Mouse (Mus musculus) brain, embryonic 14.5 days (tissue): ENCODE results near the gene Apom. TPM values are rescaled to one million over a fixed set of nuclear protein-coding genes. Genes with fewer than 3 reads are reported as not detected.

ENCODE experiments used
- DNase-seq: peaks from one replicate; pipeline ENCODE4 v3.0.0-alpha.2; 2011; ENCODE audit warnings: low read depth
- CTCF ChIP-seq: fragments of 200-500 bp; IDR thresholded peaks from 2 replicates; pipeline ENCODE4 v1.5.1; 2012; ENCODE audit warnings: inconsistent platforms, mild to moderate bottlenecking, moderate library complexity, borderline replicate concordance; ENCODE audit not compliant: insufficient read depth, insufficient read length; ENCODE audit errors: extremely low read depth
- POLR2A ChIP-seq: fragments of 200-500 bp; IDR thresholded peaks from 2 replicates; pipeline ENCODE4 v1.6.1; 2012; ENCODE audit warnings: mild to moderate bottlenecking, inconsistent platforms, borderline replicate concordance; ENCODE audit not compliant: poor library complexity, insufficient read depth, insufficient read length, severe bottlenecking; ENCODE audit errors: extremely low read depth
- polyA plus RNA-seq: library from polyadenylated mRNA; depleted of rRNA; stranded (reverse); fragments of >200 nt; gene quantifications from 2 replicates; pipeline ENCODE4 v1.2.3, GENCODE M21; 2012

The Apom gene
- polyA plus RNA-seq, 1 experiment, result 0.93 TPM

DNA sequence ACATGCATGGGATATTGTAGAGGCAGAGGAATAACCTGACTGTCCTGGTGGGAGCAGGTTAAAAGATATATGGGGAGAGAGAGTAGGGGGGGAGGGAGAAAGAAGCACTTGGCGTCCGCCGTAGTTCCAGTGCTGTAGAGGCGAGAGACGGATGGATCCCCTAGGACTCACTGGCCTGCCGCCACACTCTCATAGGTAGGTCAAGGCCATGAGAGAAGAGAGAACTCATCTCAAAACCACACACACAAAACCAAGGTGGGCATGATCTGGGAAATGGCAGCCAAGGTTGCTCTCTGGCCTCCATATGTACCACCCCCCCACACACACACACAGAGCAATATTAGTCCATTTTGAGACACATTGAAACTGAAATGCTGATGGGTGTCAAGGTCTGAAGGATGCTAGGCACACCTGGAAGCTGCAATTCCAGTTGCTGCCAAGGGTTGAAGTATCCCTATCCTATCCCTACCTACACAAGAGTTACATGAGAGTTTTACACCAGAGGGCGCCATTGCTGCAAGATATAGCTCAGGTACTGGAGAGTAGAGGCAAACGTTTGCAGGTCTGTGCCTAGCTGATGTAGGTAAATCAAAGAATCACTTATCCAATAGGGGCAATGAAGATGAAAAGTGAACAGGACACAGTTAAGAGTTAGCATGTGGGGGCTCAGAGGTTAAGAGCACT is 34.6 kb upstream of the Apom start:
- TF ChIP-seq POLR2A (no peak), CTCF (peak; percentile 54; the same call in 1 of the 2 replicates)
- DNase-seq, result peak; percentile 89

DNA sequence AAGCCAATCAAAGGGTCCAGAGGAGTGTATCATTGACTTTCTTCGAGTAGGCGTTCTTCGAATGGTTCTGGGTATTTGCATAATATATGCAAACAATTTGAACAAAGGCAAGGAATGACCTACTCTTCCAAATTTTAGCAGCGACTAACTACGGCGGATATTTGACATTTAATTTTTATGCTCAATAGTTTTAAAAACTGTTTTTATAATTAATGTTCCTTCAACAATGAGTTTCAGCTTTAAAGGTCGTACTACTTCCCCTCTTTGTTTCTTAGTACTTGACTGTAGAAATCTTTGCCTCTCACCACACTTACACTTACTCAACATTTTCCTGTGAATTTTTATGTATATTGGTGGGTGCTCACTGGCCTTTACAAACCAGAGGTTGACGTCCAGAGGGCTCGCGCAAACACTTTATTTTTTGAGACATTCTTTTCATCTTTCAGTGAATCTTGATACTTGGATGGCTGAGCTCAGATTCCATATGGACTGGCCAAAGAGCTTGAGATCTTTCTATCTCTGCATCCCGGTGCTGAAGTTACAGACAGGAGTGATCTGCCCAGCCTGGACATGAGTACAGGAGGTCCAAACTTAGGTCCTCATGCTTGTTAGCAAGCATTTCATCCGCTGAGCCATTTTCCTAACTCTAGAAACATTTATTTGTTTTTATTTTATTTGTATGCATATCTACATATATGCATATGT is 33.8 kb upstream of the Apom start:
- peak; percentile 30 for DNase-seq
- no peak for TF ChIP-seq CTCF
- TF ChIP-seq POLR2A, result no peak

DNA sequence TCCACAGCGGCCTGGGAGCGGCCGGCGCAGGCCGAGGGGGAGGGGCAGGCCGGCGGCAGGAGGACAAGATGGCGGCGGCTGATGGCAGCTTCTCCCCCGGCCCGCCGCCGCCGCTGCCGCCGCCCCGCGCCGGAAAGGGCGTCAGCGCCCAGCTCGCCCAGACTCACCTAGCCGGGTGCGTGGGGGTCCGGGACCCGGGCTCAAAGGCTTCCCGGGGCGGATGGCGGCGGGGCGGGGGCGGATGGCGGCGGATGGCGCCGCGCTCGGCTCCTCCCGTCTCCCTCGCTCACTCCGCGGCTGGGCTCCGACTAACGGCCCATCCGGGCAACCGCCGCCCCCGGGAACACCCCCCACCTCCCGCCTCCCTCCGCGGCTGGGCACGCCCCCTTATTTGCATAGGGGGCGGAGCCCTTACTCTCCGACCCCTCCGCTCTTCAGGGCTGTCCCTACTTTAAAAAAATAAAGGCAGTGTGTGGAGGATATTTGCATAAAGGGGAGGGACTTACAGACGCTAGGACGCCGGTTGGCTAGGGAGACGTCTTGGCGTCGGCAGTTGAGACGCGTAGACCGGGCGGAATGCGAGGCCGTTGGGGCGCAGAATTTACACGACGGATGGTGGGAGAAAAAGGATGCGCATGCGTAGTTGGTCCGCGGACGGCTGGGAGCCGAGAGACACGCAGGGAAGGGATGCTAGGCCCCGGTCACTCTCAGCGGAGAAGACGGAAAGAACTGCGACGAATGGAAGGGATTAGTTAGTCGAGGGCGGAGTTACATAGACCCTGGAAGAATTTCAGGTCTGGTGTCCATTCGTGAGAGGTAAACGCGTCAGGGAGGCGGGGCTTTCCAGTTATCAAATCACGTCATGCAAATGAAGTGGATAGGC is 33.0 kb upstream of the Apom start, which contains the start of gene Prrc2a:
Gene Prrc2a, minus strand, starts transcription at position 330 of the 883 bp plus-strand sequence.
- DNase-seq, result peak; percentile 100
- TF ChIP-seq CTCF, result no peak
- TF ChIP-seq POLR2A, result peak; percentile 96

DNA sequence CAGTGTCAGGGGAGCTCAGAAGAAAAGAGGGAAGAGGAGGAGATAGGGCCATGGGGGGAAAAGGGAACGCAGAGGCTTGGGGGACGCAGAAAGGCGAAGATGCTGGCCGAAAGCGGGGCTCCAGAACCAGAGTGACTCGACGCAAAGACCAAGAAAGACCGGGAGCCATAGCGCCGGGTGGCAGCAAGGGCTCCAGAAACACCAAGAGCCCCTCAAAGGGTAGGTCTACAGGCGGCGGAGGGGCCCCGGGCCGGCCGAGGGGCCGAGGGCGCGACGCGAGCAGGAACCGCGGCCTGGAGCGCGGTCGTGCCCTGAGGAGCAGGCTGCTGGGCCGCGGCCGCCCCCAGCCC is 32.3 kb upstream of the Apom start:
- TF ChIP-seq CTCF (no peak), POLR2A (no peak)

DNA sequence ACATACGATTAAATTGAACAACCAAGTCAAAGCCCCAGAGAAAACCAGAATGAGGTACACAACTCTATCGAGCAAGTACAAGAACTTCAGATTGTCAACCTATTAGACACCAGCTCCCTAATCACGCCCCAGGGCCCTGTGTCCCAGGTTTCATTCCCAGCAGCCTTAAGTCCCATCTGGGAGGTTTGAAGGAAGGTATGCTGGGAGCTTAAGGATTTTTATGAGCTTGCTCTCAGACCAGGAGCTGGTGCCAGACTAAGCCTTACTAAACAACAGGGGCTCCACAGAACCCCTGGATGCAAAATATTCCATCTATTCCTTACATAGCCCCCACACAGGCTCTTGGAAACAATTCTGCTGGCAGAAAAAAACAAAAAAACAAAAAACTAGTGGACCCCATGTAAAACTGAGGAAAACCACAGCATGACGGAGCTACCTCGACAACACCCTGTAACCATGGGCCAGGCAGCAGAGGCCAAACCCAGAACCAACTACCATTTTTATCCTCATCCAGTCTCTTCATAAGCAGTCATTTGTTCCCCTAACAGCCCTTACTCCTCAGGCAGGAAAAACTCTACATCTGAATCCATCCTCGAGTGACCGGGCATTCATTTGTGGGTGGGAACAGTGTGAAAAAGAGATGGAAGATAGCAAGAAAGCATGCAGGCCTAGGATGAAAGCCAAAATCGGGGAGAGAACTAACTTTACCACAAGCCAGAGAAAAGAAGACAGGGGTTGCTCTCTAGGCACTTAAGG is 31.7 kb upstream of the Apom start:
- TF ChIP-seq CTCF (no peak), POLR2A (no peak)
- DNase-seq, result peak; percentile 28

More for the DNA sequence above, 32.3 kb upstream of the Apom start:
- DNase-seq, result peak; percentile 20

DNA sequence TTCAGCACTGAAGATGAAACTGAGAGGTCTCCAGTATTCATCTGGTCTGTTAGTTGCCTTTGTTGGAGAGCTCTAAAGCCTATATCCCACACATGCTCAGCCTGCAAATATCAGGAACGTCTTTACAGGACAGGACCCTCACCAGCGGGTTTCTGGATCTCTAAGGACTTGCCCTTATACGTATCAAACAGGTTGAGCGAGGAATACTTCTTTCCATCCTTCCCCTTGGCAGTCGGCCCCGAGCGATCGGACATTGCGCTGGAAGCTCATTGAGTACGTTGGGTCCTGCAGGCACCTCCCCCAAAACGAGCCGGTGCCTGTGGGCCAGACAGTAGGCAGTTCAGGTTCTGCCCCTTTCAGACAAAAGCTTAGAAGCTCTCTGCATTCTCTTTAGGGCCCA is 30.9 kb upstream of the Apom start:
- no peak for DNase-seq
- TF ChIP-seq POLR2A, result no peak
- TF ChIP-seq CTCF, result no peak

DNA sequence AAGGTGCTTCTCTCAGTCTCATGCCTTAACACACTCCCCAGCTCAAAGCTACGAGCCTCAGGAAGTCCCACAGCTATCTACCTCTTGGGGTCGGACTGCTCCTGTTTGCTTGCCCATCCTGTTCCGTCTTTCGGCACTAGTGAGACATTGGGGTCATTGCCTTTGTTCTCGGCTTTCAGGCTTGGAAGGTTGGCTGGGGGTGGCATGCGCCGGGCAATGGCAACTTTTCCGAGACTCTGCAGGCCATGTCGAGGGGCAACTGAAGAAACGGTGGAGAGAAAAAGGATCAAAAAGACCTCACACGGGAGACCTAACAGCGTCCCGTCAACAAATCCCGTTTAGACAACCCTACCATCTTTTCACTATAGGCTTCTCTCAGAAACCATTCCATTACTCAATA is 30.3 kb upstream of the Apom start:
- no peak for DNase-seq
- TF ChIP-seq POLR2A (no peak), CTCF (no peak)

DNA sequence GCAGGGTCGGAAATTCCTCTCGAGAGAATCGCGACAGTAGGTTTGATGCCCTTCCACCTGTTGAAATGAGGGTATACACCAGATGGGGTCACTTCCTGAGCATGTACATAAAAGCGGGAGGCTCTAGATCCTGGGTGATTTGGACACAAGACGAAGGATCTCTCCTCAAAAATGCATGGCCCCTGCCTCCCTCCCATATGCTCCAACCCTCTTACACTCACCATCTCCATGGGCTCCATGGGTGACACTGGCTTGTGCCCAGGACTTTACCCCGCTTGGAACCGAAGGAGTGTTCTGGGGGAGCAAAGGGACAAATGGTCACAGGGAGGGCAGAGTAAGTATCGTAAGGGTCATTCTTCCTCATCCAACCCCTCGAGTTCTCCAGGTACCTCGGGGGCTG is 29.6 kb upstream of the Apom start:
- no peak for DNase-seq
- TF ChIP-seq CTCF (no peak), POLR2A (no peak)

DNA sequence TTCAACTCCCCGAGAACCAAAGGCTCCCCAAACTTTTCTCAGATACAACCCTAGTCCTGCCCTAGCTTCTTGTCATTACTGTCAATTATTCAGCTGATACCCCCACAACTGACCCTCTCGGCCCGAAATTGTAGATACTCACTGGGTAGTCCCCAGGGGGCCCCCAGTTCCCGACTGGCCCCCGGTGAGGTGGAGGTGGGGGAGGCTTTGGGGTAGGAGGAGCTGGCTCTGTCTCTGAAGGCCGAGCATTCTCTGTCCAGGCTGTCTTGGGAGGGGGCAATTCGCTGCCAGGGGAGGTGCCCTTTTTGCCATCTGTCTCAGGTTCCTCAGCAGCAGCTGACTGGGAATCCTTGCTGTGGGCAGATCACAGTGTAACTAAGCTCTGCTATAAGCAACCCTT is 27.8 kb upstream of the Apom start:
- TF ChIP-seq POLR2A (no peak), CTCF (no peak)
- DNase-seq, result no peak

DNA sequence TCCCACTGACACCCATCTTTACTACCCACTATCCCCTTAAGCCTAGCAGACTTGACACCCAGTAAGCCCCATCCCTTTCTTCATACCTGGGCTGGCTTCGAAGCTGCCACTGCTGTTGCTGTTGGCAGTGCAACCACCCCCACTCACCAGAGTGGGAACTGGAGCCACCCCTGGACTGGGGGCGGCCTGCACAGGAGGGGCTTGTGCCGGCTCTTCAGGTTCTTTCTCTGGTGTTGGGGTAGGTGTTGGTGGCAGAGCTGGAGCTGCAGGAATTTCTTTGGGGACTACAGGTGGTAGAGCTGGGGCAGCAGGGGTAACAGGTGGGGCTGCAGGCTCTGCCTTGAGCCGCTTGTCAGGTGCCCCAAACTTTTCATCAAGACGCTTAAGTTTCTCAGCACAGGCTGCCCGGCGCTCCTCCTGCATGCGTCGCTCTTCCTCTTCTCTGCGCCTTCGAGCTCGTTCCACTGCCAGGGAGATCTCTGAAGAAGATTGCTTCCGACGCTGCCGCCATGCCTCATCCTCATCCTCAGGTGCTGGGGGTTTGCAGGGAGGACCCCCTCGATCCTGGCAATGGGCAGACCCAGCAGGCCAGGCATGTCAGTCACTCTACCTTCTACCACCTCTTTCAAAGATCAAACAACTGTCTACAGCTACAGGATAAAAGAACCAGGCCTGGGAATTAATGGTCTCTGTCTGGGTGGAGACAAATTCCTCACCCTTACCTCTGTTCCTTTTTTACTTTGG is 27.2 kb upstream of the Apom start:
- TF ChIP-seq CTCF (no peak), POLR2A (no peak)
- DNase-seq, result no peak
